ENCODE assay signal across 8 mouse cellular contexts in the genomic region with DNA sequence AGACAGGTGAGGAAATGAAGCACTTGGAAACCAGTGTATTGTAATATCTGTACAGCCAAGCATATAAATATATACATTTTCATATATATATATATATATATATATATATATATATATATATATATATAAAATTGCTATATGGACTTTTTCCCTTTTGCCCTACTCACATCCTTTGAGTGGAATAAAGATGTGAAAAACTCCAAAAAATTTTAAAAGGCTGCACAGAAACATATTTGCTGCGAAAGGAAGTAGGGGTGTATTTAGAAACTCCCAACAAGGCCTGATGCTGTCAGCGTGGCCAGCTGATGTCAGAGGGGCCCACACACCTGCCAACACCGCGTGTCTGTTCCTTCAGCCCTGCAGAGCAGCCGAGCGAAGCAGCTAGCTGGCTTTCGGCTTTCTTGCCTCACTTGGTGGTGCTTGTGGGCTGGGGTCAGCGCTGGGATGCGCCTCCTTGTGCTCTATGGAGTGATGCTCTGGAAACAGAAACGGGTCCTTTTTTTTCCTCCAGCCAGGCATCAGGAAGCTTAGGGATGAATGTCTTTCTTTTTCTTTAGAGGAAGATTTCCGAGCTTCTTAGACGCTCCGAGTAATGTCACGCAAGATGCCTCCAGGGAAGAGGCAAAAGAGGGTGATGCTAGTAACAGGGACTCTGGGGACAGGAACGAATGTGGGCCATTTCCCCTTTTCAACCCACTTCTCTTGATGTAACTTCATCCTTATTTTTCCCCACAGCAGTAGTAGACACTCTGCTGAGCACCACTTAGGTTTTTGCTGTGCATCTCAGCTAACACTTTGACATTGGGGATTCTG. TPM values are rescaled to one million over a fixed set of nuclear protein-coding genes. Genes with fewer than 3 reads are reported as not detected.
DNase-seq lines count a peak whose midpoint lies in the region; ATAC-seq and TF ChIP-seq lines count a peak whose summit lies in the region.

No protein-coding gene starts in this region.

- peak overlapping the region; percentile 96 for H3K4me3 ChIP-seq in intestine, postnatal 0 days (ENCODE audit: low read depth, low read length)

- H3K4me1 ChIP-seq in intestine, postnatal 0 days (replicated peaks; ENCODE audit: control insufficient read depth, insufficient read depth, low read length), result no peaks in the 10 kb centered on the region

- no peak overlapping the region for H3K4me2 ChIP-seq in intestine, postnatal 0 days (replicated peaks; ENCODE audit: low read depth)

- ATAC-seq in intestine, postnatal 0 days, result no peak

- TF ChIP-seq CTCF in intestine, postnatal 0 days (IDR thresholded peaks at IDR 0.05; ENCODE audit: low read depth), result no peak

- no peaks in the 10 kb centered on the region for H3K9me3 ChIP-seq in intestine, postnatal 0 days (ENCODE audit: control insufficient read depth)

- WGBS in intestine, postnatal 0 days, result 56% methylated on average over 15 of the region's 15 CpGs

- H3K36me3 ChIP-seq in intestine, postnatal 0 days (ENCODE audit: control insufficient read depth, insufficient read depth), result no peaks in the 10 kb centered on the region

- H3K27ac ChIP-seq in intestine, postnatal 0 days (ENCODE audit: low read depth, low read length), result no peak overlapping the region

- DNase-seq in kidney, postnatal 4 days, result peak; percentile 27 to 41
- DNase-seq in kidney, adult 9 months, result no peak
- peak; percentile 46 to 56 for DNase-seq in cerebellum, postnatal 14 days
- peak; percentile 14 for DNase-seq in spleen, adult 12 weeks (ENCODE audit: low spot score)
- DNase-seq in lung, postnatal 10 days, result no peak
- no peak for DNase-seq in adrenal gland, postnatal 36 days
- DNase-seq in c-Kit-positive CD71-positive TER-119-positive erythroid progenitor cells, embryonic 14.5 days (ENCODE audit: low spot score), result no peak

- 0 out of 2 replicates have a peak overlapping the region, but pooled peaks have one; percentile 77 for H3K9ac ChIP-seq in intestine, postnatal 0 days (ENCODE audit: low read depth, low read length)

- H3K27me3 ChIP-seq in intestine, postnatal 0 days (replicated peaks; ENCODE audit: control insufficient read depth, insufficient read depth, low read length), result no peaks in the 10 kb centered on the region

RNA-seq across cellular contexts. Expression of gene Pten, which starts 2.9 kb away (rescaled TPM):
- 13.2 and 16.1 TPM in 2 replicates for polyA plus RNA-seq in intestine, postnatal 0 days (2015; fragmentation: Nextera tagmentation; extraction: Ambion mirVana)
- 10 to 100 TPM; 73.4 to 83.9 TPM for total RNA-seq in adrenal gland, postnatal 36 days (2021)

RNA-seq across cellular contexts. Expression of gene Atad1, which starts 14.8 kb away (rescaled TPM):
- polyA plus RNA-seq in intestine, postnatal 0 days (2015; fragmentation: Nextera tagmentation; extraction: Ambion mirVana), result 48.5 and 49.6 TPM in 2 replicates
- total RNA-seq in adrenal gland, postnatal 36 days (2021), result 10 to 100 TPM; 66.0 to 88.3 TPM

Comparison
In these comparisons a context has a peak if more than half of its experiments do, and no peak if none do; other contexts are left out.
1. DNase-seq: peak in kidney, postnatal 4 days (2 of 2), cerebellum, postnatal 14 days (2 of 2) and spleen, adult 12 weeks (single experiment); none in kidney, adult 9 months (single experiment), lung, postnatal 10 days (single experiment), adrenal gland, postnatal 36 days (0 of 2) and c-Kit-positive CD71-positive TER-119-positive erythroid progenitor cells, embryonic 14.5 days (single experiment).